21 mouse cellular contexts compared by ENCODE assay signal in genomic region chr10:89470596-89471353, GRCm38 (mm10). TPM values are rescaled to one million over a fixed set of nuclear protein-coding genes. Genes with fewer than 3 reads are reported as not detected.
DNase-seq lines count a peak whose midpoint lies in the region; ATAC-seq lines count a peak whose summit lies in the region.
"Had no signal": no experiment of that assay in that cellular context is flagged by ENCODE, and none has a peak within 500 bp of the region (broad histone marks: within the 10 kb centered on the region; RNA-seq: fewer than 3 reads in every experiment).

No protein-coding gene starts in this region.

- no peak overlapping the region for H3K9ac ChIP-seq in kidney, embryonic 15.5 days
- H3K9ac ChIP-seq: embryonic facial prominence, embryonic 13.5 days; hindbrain, embryonic 13.5 days; midbrain, embryonic 12.5 days; neural tube, embryonic 15.5 days had no signal

- no peak overlapping the region for H3K4me3 ChIP-seq in kidney, embryonic 15.5 days (replicated peaks)
- H3K4me3 ChIP-seq: embryonic facial prominence, embryonic 13.5 days; hindbrain, embryonic 13.5 days; midbrain, embryonic 12.5 days; myocyte; neural tube, embryonic 15.5 days had no signal

- H3K27me3 ChIP-seq in kidney, embryonic 15.5 days, result no peaks in the 10 kb centered on the region
- H3K27me3 ChIP-seq: embryonic facial prominence, embryonic 13.5 days; midbrain, embryonic 12.5 days; neural tube, embryonic 15.5 days had no signal

- 81% methylated on average over 7 of the region's 7 CpGs for WGBS in kidney, embryonic 15.5 days

- H3K4me1 ChIP-seq in kidney, embryonic 15.5 days, result no peaks in the 10 kb centered on the region
- H3K4me1 ChIP-seq: embryonic facial prominence, embryonic 13.5 days; hindbrain, embryonic 13.5 days; midbrain, embryonic 12.5 days; neural tube, embryonic 15.5 days had no signal

- H3K4me2 ChIP-seq in kidney, embryonic 15.5 days, result no peak overlapping the region
- H3K4me2 ChIP-seq: embryonic facial prominence, embryonic 13.5 days; hindbrain, embryonic 13.5 days; midbrain, embryonic 12.5 days; neural tube, embryonic 15.5 days had no signal

- H3K9me3 ChIP-seq in kidney, embryonic 15.5 days (replicated peaks), result no peaks in the 10 kb centered on the region
- H3K9me3 ChIP-seq: embryonic facial prominence, embryonic 13.5 days had no signal

- ATAC-seq in kidney, embryonic 15.5 days (replicated peaks; ENCODE audit: low FRiP score), result no peak

- no peak overlapping the region for H3K27ac ChIP-seq in kidney, embryonic 15.5 days
- H3K27ac ChIP-seq: embryonic facial prominence, embryonic 13.5 days; hindbrain, embryonic 13.5 days; kidney, postnatal 0 days; midbrain, embryonic 12.5 days; neural tube, embryonic 15.5 days had no signal

- DNase-seq in embryo, embryonic 9.5 days (ENCODE audit: extremely low spot score), result peak; percentile 9
- DNase-seq in embryo, embryonic 11 days, result no peak
- peak; percentile 86 for DNase-seq in kidney, adult 9 months
- peak; percentile 28 for DNase-seq in 416B (ENCODE audit: low read depth)
- peak; percentile 43 for DNase-seq in WW6 (ENCODE audit: low read depth, low spot score)
- DNase-seq in B cell, adult 2 months, result no peak
- no peak for DNase-seq in gastrocnemius, adult 18-20 months (ENCODE audit: low spot score)
- DNase-seq: adrenal gland, adult 8-10 months; cerebellum, adult 11-12 months; cerebellum, postnatal 36 days; gastrocnemius, postnatal 14 days; lung, adult 2 months; lung, postnatal 36 days; thymus, adult 18-20 months had no signal

- no peaks in the 10 kb centered on the region for H3K36me3 ChIP-seq in kidney, embryonic 15.5 days
- H3K36me3 ChIP-seq: embryonic facial prominence, embryonic 13.5 days; hindbrain, embryonic 13.5 days; midbrain, embryonic 12.5 days; neural tube, embryonic 15.5 days had no signal

RNA-seq across cellular contexts. Expression of gene Gas2l3, which starts 27.0 kb away (rescaled TPM):
- polyA plus RNA-seq in kidney, embryonic 15.5 days (2015; fragmentation: Nextera tagmentation; extraction: Ambion mirVana), result 18.9 and 19.6 TPM in 2 replicates
- 1 to 10 TPM in 1 of 2 experiments, under 1 TPM in 1; 0.88 to 2.0 TPM for total RNA-seq in gastrocnemius, adult 18-20 months (2021)

Comparison
In these comparisons a context has a peak if more than half of its experiments do, and no peak if none do; other contexts are left out.
1. DNase-seq: peak in embryo, embryonic 9.5 days (single experiment), kidney, adult 9 months (single experiment), 416B (single experiment) and WW6 (single experiment); none in embryo, embryonic 11 days (single experiment), B cell, adult 2 months (0 of 2) and gastrocnemius, adult 18-20 months (single experiment).